Mouse (Mus musculus) left cerebral cortex, postnatal 36 days (tissue): Measurements from ENCODE around the gene Cldn14. TPM values are rescaled to one million over a fixed set of nuclear protein-coding genes. Genes with fewer than 3 reads are reported as not detected.

ENCODE experiments used
- DNase-seq, 2 experiments: peaks; one replicate each; pipeline ENCODE4 v3.0.0; 2021 to 2022; ENCODE audit warnings: low spot score in 2 of 2, mixed read lengths in 1 of 2
- intact Hi-C: fragments of 180-260 bp; cut with DNase I; formaldehyde crosslinking; loops from one replicate; pipeline ENCODE4 v1.15.1; 2025
- total RNA-seq, 2 experiments: library from RNA; stranded (reverse); gene quantifications; 2 replicates each; pipeline ENCODE4 v1.2.3; 2021

Gene Cldn14
- total RNA-seq, 2 experiments from 2014 or later, result 2.0 to 2.5 TPM

DNA sequence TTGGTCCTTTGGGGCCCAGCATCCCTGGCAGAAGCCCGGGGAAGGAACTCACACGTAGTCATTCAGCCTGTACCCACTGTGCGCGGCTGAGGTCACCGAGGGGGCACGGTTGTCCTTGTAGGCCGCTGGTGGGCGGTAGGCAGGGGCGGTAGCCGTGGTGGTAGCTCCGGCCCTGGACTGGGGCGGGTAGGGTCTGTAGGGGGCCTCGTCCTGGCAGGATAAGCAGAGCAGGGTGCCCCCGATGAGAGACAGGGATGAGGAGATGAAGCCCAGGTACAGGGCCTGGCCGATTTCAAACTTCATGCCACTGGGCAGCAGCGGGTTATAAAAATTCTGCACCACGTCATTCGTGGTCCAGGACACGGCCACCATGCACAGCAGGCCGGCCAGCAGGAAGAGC lies 89.4 kb downstream of the Cldn14 start:
- no peak for DNase-seq
- intact Hi-C loops, result no loop called here

DNA sequence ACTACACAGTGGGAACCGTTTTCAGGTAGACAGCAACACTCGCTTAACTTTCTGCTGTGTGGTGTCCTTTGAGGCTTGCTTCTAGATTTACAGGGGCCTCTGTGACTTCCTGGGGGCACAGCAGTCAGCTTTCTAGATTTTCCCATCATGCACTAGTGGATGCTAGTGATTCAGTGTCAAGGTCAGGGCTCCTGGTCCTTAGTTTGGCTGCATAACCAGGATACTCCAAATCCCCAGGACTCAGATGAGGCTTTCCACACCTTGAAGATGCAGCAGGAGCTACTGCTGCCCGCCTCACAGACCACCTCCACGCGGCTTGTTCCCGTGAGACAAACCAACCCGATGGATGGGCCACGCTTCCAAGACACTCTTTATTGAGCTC lies 90.0 kb downstream of the Cldn14 start:
- no peak for DNase-seq
- intact Hi-C loops, result no loop called here

DNA sequence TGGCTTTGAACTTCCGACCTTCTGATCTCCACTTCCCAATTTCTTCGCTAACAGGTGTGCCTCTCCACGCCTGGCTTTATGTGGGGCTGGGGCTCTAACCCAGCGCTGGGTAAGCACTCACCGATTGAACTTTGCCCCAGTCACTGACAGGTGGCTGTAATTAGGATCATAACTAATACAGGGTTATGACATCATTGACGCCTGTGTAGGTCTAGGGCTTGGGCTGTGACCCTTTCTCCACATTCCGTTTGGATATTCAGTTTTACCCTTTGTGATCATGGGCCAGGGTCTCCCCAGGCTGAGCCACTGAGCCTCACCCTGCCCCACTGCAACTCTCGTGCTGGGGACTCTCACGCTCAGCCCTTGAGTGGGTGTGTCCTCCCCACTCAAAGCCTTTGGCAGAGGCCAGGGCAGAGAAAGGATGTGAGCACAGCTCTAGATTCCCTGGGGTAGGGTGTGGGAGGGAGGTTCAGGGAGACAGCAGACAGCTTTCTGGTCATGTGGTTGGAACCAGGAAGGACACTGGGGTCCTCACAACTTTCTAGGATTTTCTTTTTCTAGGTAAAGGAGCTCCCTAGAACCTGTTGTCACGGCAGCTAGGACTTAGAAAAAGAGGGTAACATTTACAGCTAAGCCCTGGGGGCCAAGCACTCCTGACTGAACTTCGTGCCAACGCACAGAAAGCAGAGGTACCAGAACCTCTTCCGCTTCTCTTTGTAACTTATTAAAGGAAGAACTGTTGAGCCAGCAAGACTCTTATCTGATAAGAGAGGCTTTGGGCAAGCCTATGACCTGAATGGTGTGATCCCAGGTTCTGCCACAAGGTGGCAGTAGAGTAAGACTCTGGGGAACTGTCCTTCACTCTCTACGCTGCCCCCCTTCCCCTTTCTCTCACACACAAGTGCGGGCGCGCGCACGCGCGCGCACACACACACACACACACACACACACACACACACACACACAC lies 90.6 kb downstream of the Cldn14 start:
- peak; percentile 74 to 77 for DNase-seq
- intact Hi-C loops, result no loop called here

DNA sequence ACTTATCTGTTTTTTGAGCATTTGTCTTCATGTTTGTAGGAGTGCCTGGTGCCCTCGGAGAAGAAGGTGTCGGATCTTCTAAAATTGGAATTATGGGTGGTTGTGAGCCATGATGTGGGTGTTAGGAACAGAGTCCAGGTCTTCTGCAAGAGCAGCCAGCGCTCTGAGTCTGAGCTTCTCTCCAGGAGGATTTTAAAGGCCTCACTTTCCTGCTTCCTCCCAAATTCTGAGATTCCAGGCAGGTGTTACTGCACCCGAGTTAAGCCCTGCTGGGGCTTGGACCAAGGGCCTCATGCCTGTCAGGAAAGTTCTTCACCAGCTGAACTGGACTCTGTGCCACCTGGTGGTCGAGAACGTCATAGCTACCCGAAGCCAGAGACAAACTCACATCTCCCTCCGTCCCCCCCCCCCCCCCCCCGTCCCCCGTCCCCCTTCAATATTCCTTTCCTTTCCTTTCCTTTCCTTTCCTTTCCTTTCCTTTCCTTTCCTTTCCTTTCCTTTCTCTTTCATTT lies 93.2 kb downstream of the Cldn14 start:
- DNase-seq, result no peak
- intact Hi-C loops, result no loop called here

DNA sequence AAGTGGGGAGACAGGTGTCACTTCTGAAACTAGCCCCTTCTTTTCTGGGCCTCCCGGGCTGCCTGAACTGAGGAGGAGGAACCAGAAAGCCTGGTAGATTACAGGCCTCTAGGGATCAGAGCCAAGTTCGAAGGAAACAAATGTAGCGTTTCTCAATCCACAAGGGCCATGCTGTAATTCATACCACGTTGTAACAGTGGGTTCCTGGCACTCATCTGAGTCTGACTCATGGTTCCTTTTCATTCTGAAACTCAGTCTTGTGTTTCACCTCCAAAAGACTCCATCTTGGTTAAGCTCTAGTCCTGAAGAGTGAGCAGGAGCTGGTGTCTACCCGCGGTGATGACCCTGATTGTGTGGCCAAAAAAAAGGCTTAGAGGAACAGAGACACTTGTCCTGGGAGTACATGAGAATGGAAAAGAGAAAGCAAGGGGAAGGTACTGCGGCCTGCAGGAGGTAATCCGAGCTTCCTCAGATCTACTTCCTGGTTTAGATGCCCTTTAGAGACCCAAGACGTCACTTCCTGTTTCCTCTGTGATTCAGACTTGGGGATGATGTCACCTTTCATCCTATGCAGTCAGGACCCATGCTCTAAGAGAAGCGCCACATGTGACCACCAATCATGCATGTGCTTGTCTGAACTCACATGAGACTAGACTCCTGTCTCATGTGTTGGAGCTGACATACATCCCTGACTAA lies 94.6 kb downstream of the Cldn14 start:
- intact Hi-C loops, result no loop called here

DNA sequence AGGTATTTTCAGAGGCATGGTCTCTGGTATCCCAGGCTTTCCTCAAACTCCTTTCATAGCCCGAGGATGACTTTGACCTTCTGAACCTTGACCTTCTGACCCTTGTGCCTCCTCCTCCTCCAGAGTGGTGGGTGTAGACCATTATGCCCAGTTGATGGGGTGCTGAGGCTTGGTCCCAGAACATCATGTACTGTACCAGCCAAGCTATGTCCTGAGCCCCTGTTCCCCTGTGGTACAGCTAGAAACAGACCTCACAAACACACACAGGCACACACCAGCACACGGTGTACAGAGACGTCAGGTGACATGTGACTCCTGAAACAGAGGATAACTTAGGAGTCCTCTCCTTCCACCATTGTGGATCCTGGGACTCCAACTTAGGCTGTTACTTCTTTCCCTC lies 95.8 kb downstream of the Cldn14 start:
- intact Hi-C loops, result no loop called here
- DNase-seq, result no peak

More for the DNA sequence above, 94.6 kb downstream of the Cldn14 start:
- no peak for DNase-seq

DNA sequence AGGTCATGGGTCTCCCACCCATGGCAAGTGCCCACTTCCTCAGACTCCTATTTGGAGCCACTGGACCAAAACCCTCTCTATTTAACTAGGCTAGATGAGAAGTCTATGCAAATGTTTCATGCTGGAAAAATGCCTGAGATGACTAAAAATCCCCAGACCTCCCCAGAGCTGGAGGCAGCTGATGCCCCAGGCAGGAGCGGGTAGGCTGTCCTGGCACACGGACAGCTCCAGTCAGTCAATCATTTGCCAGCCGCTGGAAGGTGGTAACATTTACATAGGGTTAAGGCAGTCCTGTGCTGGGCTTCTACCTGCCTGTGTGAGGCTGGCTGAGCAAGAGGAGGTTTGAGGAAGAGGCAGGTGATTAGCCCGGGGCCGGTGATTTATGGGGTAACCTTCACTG lies 96.5 kb downstream of the Cldn14 start:
- intact Hi-C loops, result no loop called here
- DNase-seq, result no peak

DNA sequence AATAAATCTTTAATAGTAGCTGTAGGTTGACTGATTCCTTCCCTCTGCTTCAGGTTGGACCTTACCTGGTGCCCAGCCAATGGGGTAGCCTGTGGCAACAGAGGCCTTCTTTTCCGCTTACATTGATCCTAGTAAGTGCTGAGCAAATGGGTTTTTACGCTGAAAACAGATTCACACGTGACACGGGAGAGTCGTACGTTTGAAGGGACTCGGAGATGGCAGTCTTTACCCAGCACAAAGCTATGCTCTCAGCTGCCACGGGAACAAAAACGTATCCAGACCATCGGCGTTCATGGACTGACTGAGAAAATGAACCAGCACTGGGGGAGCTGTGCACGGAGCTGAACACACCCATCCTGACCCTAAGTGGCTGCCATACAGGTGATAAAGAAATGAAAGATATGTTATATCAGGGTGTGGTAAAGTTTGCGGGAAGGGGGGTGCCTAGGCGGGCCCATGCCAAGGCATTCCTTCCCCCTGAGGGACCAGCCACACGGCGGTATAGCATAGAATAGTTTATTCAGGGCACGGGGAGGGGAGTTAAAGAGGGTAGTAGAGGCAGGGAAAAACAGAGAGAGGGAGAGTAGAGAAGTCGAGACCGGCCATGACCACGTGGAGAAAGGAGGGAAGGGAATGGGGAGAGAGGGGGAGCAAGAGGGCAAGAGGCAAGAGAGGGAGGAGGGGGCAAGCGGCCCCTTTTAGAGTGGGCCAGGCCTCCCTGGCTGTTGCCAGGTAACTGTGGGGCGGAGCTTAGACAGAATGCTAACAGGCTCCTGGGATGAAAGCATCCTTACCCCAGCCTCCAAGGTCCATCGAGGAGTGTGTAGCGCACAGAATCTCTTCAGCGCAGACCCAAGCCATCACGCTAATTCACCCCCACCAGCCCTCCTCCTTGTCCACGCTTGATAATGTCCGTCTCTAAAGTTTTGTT lies 97.6 kb downstream of the Cldn14 start:
- intact Hi-C loops, result no loop called here
- no peak for DNase-seq

DNA sequence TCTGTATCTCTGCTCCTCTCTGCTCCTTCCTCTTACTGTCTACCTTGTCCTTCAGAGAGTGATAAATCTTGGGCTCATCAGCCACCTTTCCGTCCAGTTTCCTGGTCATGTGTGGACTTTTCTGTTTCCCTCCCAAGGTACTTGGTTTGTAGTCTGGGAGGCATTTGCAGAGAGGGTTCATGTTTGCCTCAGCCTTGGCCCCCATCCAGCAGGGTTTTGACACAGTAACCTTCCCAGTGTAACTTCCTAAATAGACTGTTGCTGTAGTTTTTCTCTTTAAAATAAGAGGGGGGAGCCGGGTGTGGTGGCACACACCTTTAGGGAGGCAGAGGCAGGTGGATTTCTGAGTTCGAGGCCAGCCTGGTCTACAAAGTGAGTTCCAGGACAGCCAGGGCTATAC lies 98.7 kb downstream of the Cldn14 start:
- no peak for DNase-seq
- intact Hi-C loops, result no loop called here

DNA sequence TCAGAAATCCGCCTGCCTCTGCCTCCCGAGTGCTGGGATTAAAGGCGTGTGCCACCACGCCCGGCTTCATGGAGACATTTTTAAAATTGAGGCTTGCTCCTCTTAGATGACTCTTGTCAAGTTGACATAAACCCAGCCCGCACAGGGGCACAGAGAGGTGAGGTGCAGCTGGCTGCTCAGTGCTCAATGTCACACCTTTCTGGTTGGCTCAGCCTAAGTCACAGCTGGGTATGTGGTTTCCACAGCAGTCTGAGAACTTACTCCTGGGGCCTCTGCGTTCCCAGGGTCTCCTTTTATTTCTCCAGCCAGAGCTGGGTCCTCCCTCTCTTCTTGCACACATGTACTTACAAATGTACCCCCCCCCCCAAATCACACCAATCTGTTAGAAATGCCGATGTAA lies 100.4 kb downstream of the Cldn14 start:
- intact Hi-C loops, result no loop called here
- no peak for DNase-seq

DNA sequence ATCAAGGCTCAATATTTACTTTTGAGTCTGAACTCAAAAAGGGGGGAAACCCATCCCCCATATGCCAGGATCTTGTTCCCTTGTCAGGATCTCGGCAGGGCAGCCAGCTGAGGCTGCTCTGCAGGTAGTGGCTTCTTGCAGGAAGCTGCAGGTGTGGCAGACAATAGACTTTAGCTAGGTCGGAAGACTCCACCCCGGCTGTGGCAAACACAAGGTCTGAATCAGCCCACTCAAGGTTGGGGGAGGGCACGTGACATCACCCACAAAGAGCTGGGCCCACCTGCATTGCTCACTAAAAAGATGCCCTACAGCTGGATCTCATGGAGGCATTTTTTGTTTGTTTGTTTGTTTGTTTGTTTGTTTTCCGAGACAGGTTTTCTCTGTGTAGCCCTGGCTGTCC lies 100.9 kb downstream of the Cldn14 start:
- no peak for DNase-seq
- intact Hi-C loops, result no loop called here

DNA sequence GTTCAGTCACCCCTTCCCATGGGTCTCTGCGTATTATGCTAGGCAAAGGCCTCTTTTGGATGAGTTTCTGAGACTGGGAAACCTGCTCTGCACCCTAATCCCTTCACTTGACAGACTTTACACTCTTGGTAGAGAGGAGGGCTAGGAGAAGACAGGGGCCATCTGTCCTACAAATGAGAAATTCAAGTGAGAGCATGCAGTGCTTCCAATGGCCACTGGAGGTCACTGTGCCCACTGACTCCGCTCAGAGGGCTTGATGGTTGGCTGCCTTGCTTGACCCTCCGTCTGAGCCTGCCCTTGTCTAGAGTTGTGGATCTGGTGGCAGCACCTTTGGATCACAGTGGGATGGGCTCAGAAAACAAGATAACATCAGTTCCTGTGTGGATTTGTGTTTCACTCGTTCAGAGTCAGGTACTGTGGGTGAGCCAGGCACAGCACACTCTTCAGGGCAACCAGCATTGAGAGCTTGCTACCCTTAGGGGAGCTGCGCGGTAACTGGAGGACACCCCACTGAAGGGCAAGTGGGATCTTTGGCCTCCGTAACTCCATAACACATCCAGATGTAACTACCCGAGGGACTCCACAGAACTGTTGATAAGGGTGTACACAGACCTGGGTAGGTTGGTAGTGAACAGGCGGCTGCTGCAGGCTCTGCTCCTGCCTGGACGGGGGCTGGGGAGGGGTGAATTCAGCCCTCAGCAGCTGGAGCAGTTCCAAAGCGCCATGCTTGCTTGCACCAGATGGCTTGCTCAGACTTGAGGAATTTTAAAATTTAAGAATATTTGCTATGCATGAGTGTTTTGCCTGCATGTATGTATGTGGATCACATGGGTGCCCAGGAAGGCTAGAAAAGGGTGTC lies 102.3 kb downstream of the Cldn14 start:
- intact Hi-C loops, result no loop called here
- peak; percentile 52 to 60 for DNase-seq

DNA sequence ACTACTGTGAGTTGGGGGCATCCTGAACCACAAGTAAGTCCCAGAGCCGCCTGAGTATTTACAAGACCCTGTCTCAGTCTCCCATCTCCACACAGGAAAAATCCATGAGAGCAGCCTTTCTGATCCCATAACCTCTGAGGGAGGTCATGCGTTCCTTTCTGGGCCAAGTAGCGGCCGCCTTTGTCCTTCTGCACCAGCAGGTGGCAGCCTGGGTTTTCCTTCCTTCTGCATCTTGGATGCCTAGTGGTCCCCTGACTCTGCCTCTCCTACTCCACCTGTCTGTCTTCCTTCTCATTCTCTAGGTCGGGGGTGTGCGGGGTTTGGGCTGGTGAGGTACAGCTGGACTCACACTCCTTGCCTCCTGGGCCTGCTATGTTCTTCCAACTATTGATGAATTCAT lies 105.6 kb downstream of the Cldn14 start:
- intact Hi-C loops, result no loop called here
- no peak for DNase-seq

DNA sequence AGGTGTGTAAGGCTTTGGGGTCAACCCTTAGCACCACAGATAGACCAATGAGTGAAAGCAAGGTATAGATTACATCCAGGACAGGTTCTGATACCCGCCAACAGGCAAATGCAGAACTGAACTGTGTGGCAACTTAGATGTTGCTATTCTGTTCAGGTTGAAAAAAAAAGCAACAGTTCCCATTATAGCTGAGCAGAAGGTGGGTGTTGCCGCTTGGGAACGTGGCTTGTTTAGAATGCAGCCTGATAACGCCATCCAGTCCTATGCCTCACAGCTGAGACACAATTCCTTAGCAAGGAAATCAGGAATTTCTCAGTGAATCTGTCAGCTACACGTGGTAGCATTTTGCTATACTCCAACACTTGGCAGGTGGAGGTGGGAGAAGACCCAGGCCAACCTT lies 115.4 kb downstream of the Cldn14 start:
- intact Hi-C loops, result no loop called here
- DNase-seq, result no peak

DNA sequence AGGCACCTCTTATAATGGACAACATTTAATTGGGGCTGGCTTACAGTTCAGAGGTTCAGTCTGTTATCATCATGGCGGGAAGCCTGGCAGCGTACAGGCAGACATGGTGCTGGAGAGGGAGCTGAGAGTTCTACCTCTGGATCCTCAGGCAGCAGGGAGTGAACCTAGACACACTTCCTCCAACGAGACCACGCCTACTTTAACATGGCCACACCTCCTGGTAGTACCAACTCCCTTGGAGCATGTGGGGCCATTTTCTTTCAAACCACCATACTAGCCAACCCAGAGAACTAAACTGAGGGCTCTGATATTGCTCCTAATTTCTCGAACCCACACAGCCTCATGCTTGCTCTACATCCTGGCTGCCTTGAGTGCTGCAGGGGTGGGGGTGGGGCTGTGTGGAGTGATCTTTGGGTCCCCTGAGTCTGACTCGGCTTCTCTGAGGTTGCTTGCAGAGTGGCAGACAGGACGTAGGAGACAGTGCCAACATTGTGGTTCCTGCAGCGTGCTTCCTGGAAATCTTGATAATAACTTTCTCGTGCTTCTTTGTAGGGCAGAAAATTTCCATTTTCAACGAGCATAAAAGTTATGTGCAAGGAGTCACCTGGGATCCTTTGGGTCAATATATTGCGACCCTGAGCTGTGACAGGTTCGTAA lies 117.6 kb downstream of the Cldn14 start:
- no peak for DNase-seq
- intact Hi-C loops, result no loop called here

DNA sequence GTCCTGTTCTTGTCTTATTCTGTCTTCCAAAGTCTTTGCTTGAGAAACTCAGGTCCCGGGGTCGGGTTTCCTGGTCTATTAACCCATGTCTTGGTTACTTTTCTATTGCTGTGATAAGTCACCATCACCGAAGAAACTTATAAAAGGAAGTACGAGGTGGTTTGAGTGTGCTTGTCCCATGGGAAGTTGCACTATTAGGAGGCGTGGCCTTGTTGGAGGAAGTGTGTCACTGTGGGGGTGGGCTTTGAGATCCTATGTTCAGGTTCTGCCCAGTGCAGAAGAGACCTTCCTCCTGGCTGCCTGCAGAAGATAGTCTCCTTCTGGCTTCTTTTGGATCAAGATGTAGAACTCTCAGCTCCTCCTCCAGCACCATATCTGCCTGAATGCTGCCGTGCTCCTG lies 120.2 kb downstream of the Cldn14 start:
- intact Hi-C loops, result no loop called here

DNA sequence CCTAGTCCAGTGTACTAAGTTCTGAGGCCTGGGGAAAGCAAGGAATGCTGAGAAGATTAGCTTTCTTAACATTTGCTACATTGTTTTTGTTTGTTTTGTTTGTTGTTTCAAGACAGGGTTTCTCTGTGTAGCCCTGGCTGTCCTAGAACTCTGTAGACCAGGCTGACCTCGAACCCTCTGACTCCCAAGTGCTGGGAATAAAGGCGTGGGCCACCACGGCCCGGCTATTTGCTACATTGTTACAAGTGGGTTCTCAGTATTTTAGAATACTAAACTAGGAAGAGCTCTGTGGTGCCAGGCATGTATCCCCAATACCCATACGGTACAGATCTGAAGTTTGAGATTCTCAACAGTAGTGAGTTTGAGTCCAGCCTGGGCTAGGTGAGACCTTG lies 123.9 kb downstream of the Cldn14 start:
- DNase-seq, result no peak
- intact Hi-C loops, result no loop called here

More for the DNA sequence above, 120.2 kb downstream of the Cldn14 start:
- no peak for DNase-seq

DNA sequence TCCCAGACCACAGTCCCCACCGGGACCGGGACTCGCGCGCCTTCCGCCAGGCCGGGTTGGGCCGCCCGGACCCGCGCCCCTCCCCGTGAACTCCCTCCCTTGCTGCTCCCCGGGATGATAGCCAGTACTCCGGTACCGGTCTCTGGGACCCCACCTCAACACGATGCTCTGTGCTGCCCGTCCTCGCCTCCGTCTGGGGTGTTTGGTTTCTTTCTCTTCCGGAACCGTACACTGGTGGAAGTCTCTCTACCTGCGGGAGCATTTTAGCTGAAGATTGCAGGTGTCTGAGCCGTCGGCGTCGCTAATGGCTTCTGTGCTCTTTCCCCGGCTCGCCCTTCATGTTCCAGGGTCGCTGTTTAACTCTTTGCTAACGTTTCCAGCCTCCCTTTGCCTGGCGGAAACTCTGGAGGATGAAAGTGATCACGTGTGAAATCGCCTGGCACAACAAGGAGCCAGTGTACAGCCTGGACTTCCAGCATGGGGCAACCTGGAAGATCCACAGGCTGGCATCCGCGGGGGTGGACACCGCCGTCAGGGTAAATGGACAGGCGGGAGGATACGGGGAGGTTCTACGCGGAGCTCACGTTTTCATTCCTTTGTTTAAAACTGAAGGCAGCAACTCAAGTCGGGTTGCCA lies 124.4 kb downstream of the Cldn14 start:
- intact Hi-C loops, result no loop called here

More for the DNA sequence above, 124.4 kb downstream of the Cldn14 start:
- DNase-seq, result no peak
